Mouse (Mus musculus) liver, embryonic 14.5 days (tissue): ENCODE measurements at regions not wholly inside any gene's neighbourhood (a gene's known extent, or its start where the extent isn't known, plus 50 kb on each side); places are given as distances from the start of the nearest gene placed in this dataset.
A peak's percentile ranks its signal among the peaks of the same experiment; 100 is the strongest.

ENCODE experiments used
- ATAC-seq: fragments of 200-750 bp; cut with Nextera tagmentation; 2 replicates; pipeline ENCODE4 v1.8.0; 2017; ENCODE audit warnings: moderate number of reproducible peaks, mild to moderate bottlenecking, moderate library complexity; ENCODE audit not compliant: insufficient read depth
- DNase-seq, 3 experiments: peaks; one replicate each; pipeline ENCODE4 v3.0.0-alpha.2; 2012 to 2013; ENCODE audit warnings: low read depth in 3 of 3, low spot score in 3 of 3
- H3K27ac ChIP-seq: fragments of 300-500 bp; sonication (generic); 2 replicates; pipeline ENCODE4 v1.5.1; 2014; ENCODE audit warnings: moderate library complexity, mild to moderate bottlenecking, control low read depth, inconsistent platforms
- H3K27me3 ChIP-seq: fragments of 300-500 bp; sonication (generic); 2 replicates; pipeline ENCODE4 v1.6.1; 2014; ENCODE audit warnings: mild to moderate bottlenecking, low read length, moderate library complexity; ENCODE audit not compliant: control insufficient read depth, insufficient read depth
- H3K36me3 ChIP-seq: fragments of 300-500 bp; sonication (generic); replicated peaks from 2 replicates; pipeline ENCODE4 v1.6.1; 2014; ENCODE audit warnings: low read depth; ENCODE audit not compliant: control insufficient read depth, insufficient read depth
- H3K4me1 ChIP-seq, 2 experiments: fragments of 200-500 bp in 1 of 2; fragments of 300-500 bp in 1 of 2; sonication (generic) in 1 of 2; replicated peaks; 2 replicates each; pipeline ENCODE4 v1.6.1; 2012 to 2014; ENCODE audit warnings: antibody characterized with exemption in 1 of 2, inconsistent platforms in 1 of 2, low read length in 1 of 2; ENCODE audit not compliant: control insufficient read depth in 2 of 2, insufficient read depth in 2 of 2
- H3K4me2 ChIP-seq: fragments of 300-500 bp; sonication (generic); 2 replicates; pipeline ENCODE4 v1.6.1; 2014; ENCODE audit warnings: low read depth, mild to moderate bottlenecking, control low read depth, moderate library complexity
- H3K4me3 ChIP-seq, 2 experiments: fragments of 200-500 bp in 1 of 2; fragments of 300-500 bp in 1 of 2; sonication (generic) in 1 of 2; 2 replicates each; pipeline ENCODE4 v1.5.1; 2012 to 2014; ENCODE audit warnings: low read depth in 2 of 2, low read length in 2 of 2, mild to moderate bottlenecking in 2 of 2, control low read depth in 1 of 2, inconsistent platforms in 1 of 2, moderate library complexity in 1 of 2; ENCODE audit not compliant: insufficient read depth in 1 of 2
- H3K9ac ChIP-seq: fragments of 300-500 bp; sonication (generic); replicated peaks from 2 replicates; pipeline ENCODE4 v1.6.1; 2014; ENCODE audit warnings: mild to moderate bottlenecking, control low read depth, moderate library complexity
- H3K9me3 ChIP-seq: fragments of 300-500 bp; sonication (generic); 2 replicates; pipeline ENCODE4 v1.6.1; 2016; ENCODE audit warnings: low read length, mixed read lengths; ENCODE audit not compliant: control insufficient read depth
- CTCF ChIP-seq: IDR thresholded peaks from 2 replicates; pipeline ENCODE4 v1.5.1; 2016; ENCODE audit warnings: antibody characterized with exemption, low read depth, control low read depth
- EP300 ChIP-seq: IDR thresholded peaks from 2 replicates; pipeline ENCODE4 v1.6.1; 2016; ENCODE audit warnings: antibody characterized with exemption, low read depth
- WGBS: fragments of 180-500 bp; shearing (Covaris S2); extraction: QIAGEN DNeasy Blood & Tissue Kit; methylation state at CpG from one replicate; pipeline ENCODE4 v1.1.7; 2014; ENCODE audit not compliant: insufficient replicate concordance; 5-methylcytosine and 5-hydroxymethylcytosine counted together

- DNase-seq, result no peak
- H3K4me1 ChIP-seq, result no peaks in the 10 kb centered on the region
- ATAC-seq, result no peak
- no peak overlapping the region for H3K27ac ChIP-seq
- 75% methylated on average over 4 of the region's 4 CpGs for WGBS
- no peaks in the 10 kb centered on the region for H3K36me3 ChIP-seq
- H3K9ac ChIP-seq, result no peak overlapping the region
- no peaks in the 10 kb centered on the region for H3K27me3 ChIP-seq
- H3K4me2 ChIP-seq, result no peak overlapping the region
- TF ChIP-seq EP300 (no peak), CTCF (no peak)
- no peak overlapping the region for H3K4me3 ChIP-seq
- no peaks in the 10 kb centered on the region for H3K9me3 ChIP-seq
Observed at GRCm38 (mm10) chr4:80442711-80443110, 391.2 kb upstream of the Tyrp1 start.

GRCm38 (mm10) chr4:80463615-80464014 is 370.3 kb upstream of the Tyrp1 start:
- Histone ChIP-seq H3K4me1 (no peaks in the 10 kb centered on the region), H3K4me2 (no peak overlapping the region), H3K27me3 (no peaks in the 10 kb centered on the region), H3K9me3 (no peaks in the 10 kb centered on the region), H3K36me3 (no peaks in the 10 kb centered on the region), H3K9ac (no peak overlapping the region), H3K27ac (no peak overlapping the region), H3K4me3 (no peak overlapping the region)
- 72% methylated on average over 1 of the region's 1 CpGs for WGBS
- DNase-seq, result no peak
- TF ChIP-seq EP300 (no peak), CTCF (no peak; the same call in 1 of the 2 replicates)
- ATAC-seq, result no peak

- Histone ChIP-seq H3K4me3 (no peak overlapping the region), H3K9ac (no peak overlapping the region), H3K9me3 (no peaks in the 10 kb centered on the region), H3K36me3 (no peaks in the 10 kb centered on the region), H3K4me1 (no peaks in the 10 kb centered on the region), H3K27me3 (no peaks in the 10 kb centered on the region), H3K4me2 (no peak overlapping the region), H3K27ac (no peak overlapping the region)
- ATAC-seq (no peak), DNase-seq (no peak)
- 58% methylated on average over 4 of the region's 4 CpGs for WGBS
- TF ChIP-seq EP300, result no peak
- no peak for TF ChIP-seq CTCF
Observed at GRCm38 (mm10) chr4:80475736-80476478, 358.0 kb upstream of the Tyrp1 start.

- ATAC-seq, result no peak
- Histone ChIP-seq H3K4me3 (no peak overlapping the region), H3K36me3 (no peaks in the 10 kb centered on the region), H3K4me1 (no peaks in the 10 kb centered on the region), H3K9me3 (no peaks in the 10 kb centered on the region), H3K4me2 (no peak overlapping the region), H3K27me3 (no peaks in the 10 kb centered on the region), H3K27ac (no peak overlapping the region), H3K9ac (no peak overlapping the region)
- no peak for DNase-seq
- TF ChIP-seq EP300 (no peak), CTCF (no peak)
- WGBS, result 52% methylated on average over 2 of the region's 2 CpGs
Observed at GRCm38 (mm10) chr4:80515087-80515486, 318.8 kb upstream of the Tyrp1 start.

GRCm38 (mm10) chr4:80517476-80518285 is 316.2 kb upstream of the Tyrp1 start:
- 23% methylated on average over 12 of the region's 12 CpGs for WGBS
- Histone ChIP-seq H3K4me3 (no peak overlapping the region), H3K27ac (no peak overlapping the region), H3K36me3 (no peaks in the 10 kb centered on the region), H3K9ac (no peak overlapping the region), H3K4me2 (no peak overlapping the region), H3K9me3 (no peaks in the 10 kb centered on the region), H3K27me3 (no peaks in the 10 kb centered on the region), H3K4me1 (no peaks in the 10 kb centered on the region)
- ATAC-seq (no peak), DNase-seq (peak in 1 of 3 experiments; percentile 3)
- TF ChIP-seq EP300 (no peak), CTCF (peak; percentile 36; the same call in 1 of the 2 replicates)
